Mouse (Mus musculus) stomach, postnatal 0 days (tissue): Measurements from ENCODE around the gene Apip.

ENCODE experiments used
- CTCF ChIP-seq: IDR thresholded peaks from 2 replicates; pipeline ENCODE4 v1.5.1; 2016; ENCODE audit warnings: antibody characterized with exemption, low read depth, mild to moderate bottlenecking, moderate library complexity
- EP300 ChIP-seq: optimal IDR thresholded peaks from 2 replicates; pipeline ENCODE3; 2016; ENCODE audit warnings: antibody characterized with exemption

- TF ChIP-seq CTCF (peak; percentile 81), EP300 (no peak)
Measured at GRCm38 (mm10) chr2:103084451-103084850, 11.0 kb downstream of the Apip start.
